Mouse (Mus musculus): ENCODE measurements around the gene Cnpy4.
A peak's percentile ranks its signal among the peaks of the same experiment; 100 is the strongest.
"Not testable (repeated sequence)": the region's sequence is repeated elsewhere in the genome, so short reads cannot be mapped to it uniquely, and the experiment has no call there.

Gene Cnpy4

DNA sequence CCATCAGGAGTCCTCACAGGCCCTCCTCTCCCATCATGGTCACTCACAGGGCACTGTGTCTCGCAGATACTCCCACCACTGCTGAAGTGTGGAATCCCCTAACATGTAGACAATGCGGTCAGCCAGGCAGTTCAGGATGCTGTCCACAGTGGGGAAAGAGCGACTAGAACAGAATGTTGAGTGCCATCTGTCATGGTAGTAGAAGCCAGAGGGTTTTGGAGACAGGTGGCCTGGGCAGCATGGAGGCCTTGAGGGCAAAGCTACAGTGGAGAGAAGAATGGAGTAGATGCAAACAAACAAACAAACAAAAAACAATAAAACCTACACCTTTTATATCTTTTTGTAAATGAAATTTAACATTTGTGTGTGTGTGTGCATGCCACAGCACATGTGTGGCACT, 14.8 kb downstream of the Cnpy4 start:
- DNase-seq (ENCODE audit: low read depth, low spot score), result no peak

DNA sequence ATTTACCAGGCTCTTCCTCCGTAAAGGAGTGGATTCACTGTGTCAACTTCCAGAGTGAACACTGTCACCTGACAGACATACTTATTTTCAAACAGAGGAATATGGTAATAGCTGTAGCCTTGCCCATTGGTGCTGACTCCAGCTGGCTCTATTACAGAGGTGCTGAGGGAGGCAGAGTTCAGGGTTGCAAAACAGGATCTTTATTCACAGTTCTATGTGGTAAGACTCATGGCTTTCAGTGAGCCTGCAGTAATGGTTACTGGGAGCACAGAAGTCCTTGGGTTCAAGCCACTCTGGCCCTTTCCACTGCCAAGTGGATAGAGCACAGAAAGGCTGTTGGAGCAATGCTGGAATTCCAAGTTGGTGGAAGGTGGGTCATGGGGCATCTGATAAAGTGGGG, 20.0 kb downstream of the Cnpy4 start:
- no peak for DNase-seq (ENCODE audit: low read depth, low spot score)

DNA sequence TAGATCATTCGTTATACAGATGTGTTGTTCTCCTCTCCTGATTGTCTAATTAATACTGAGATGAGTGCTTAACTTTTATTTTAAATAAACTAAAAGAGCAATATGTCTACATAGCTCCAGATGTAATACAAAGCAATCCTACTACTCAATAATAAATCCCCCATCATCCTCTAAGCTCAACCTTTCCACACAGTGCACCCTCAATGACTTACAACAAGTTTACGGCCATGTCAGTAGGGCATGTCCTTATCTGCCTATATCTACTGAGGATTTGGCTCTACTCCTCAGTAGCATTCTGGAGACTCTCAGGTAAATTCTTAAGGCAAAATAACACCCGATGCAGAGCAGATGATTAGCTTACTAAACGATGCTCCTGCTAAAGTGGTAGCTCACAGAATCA, 20.6 kb downstream of the Cnpy4 start:
- DNase-seq (ENCODE audit: low read depth, low spot score), result no peak

DNA sequence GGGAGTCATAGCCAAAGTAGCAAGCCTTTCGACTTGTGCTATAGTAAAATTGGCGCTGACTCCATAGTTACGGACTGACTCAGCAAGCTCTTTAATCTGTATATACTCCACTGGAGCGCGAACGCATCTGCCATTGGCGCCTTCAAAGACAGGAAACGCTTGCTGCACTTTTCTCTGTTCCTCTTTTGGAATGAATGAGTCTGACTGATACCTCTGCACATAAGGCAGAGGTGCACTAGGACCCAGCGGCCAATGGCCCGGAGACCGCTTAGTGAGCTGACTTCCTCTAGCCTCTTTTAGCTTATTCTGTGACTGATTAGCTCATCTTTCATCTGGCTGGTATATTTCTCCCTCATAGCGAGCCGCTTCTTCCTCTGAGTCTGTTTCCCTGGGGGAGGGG, 29.3 kb downstream of the Cnpy4 start:
- not testable (repeated sequence) for DNase-seq (ENCODE audit: low read depth, low spot score)

DNA sequence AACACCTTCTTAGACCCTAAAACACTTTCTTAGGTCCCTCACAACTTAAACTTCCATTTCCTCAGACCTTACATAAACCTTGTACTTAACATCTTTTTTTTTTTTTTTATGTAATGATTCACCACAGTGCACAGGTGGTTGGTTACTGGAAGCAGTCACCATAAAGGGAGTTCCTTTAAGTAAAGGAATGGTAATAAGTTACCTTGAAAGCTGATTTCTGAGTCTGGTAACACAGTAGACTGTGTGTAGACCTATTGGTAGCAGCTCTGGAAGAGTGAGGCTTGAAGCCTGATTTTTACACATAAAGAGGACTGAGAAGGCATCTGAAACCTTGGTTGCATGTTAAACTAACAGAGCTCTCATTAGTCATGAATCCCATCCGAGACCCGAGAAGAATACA, 32.6 kb downstream of the Cnpy4 start:
- no peak for DNase-seq (ENCODE audit: low read depth, low spot score)

DNA sequence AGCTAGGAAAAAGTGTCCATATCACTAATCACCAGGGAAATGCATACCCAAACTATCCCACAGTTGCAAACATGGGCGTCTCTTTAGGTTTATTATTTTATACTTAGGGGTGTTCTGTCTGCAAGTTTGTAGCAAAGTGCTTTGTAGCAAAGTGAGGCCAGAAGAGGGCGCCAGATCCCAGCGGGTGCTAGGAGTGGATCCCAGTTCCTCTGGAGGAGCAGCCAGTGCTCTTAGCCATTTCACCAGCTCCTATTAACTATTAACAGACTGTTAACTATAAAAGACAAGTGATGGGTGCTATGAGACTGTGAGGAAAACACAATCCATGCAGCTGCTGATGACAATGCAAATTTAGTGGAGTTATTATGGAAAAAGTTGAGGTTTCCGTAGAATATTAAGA, 34.8 kb downstream of the Cnpy4 start:
- DNase-seq (ENCODE audit: low read depth, low spot score), result peak; percentile 24

DNA sequence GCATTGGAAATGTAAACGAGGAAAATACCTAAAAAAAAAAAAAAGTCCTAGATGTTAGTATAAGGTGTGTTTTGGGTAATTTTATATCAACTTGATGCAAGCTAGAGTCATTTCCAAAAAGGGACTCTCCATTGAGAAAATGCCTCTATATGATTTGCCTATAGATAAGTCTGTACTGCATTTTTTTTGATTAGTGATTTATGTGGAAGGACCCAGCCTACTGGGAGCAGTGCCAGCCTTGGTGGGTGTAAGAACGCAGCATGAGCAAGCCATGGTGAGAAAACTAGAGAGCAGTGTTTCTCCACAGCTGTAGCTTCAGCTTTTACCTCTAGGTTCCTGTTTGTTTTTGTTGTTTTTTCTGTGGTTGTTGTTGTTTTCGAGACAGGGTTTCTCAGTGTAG, 36.0 kb downstream of the Cnpy4 start:
- DNase-seq (ENCODE audit: low read depth, low spot score), result no peak

DNA sequence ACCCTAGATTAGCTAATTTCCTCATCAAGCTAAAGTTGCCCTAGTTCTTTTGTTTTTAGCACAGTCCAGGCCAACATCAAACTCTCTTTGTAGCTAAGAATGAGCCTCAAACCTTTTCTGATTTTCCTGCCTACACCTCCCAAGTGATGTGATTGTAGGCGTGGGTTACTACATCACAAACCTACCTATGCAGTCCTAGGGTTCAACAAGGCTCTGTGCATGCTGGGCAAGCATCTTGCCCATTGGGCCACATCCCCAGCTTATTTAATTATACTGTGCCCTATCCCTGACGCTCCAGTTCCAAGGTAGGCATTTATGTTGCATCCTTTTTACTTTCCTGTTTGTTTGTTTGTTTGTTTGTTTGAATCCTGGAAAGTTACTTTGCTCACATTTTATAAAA, 38.4 kb downstream of the Cnpy4 start, which contains the start of gene Nxpe5:
Gene Nxpe5, plus strand, starts transcription at position 199 of the 400 bp plus-strand sequence.
- no peak for DNase-seq (ENCODE audit: low read depth, low spot score)

DNA sequence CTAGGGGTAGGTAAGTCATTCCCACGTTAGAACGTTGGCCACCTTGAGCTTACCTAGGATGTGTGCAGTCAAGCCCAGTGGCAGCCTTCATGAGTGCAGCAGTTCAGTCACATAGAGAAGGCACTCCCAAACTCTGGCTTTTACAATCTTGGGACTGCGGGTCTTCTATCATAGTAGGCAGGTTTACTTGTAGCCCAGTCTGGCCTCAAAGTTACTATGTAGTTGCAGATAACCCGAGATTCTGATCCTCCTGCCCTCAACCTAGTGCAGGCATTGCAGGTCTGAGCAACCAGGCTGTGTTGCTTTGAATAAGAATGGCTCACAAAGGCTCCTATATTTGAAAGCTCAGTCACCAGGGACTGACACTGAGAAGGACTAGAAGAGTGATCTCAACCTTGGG, 39.2 kb downstream of the Cnpy4 start:
- DNase-seq (ENCODE audit: low read depth, low spot score), result no peak

DNA sequence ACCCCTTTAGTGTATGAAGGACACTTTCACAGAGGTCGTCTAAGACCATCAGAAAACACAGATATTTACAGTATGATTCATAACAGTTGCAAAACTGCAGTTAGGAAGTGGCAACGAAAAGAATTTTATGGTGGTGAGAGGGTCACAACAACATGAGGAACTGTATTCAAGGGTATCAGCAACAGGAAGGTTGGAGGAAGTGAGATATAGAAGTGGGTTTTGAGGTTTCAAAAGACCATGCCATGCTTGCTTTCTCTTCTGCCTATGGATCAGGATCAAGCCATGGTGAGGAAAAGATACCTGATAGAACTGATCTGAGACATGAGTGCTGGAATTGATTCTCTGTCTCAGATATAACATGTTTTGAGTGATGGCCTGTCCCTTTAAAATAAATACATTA, 40.1 kb downstream of the Cnpy4 start:
- peak; percentile 9 for DNase-seq (ENCODE audit: low read depth, low spot score)

DNA sequence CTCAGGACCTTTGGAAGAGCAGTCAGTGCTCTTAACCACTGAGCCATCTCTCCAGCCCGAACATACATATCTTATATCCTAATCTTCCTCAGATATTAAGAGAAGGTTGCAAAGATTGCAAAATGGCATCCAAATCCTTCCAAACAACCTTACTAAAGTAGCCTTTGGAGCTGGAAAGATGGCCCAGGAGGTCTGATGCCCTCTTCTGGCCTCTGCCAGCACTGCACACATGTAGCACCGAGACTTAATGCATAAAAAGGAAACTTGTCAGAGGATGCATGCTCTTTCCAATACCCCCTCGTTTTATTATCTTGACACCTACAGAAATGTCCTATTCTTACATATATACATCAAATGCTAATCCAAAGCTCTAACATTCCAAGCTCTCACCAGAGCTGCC, 40.7 kb downstream of the Cnpy4 start:
- no peak for DNase-seq (ENCODE audit: low read depth, low spot score)

DNA sequence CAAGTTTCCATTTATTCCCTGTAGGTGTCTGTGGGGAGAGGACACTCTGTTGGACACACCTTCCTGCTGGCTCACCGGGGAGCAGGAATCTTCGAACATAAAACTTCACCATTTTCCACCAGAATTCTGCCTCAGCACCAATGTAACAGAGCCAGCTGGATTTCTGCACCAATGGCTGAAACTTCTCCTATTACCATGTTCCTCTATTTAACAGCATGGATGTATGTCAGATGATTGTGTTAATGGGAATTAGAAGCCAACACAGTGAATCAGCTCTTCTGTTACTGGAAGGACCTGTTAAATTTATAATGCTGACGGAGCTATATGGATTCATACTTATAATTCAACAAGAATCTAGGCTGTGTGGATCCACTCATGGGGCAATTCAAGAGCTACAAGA, 42.2 kb downstream of the Cnpy4 start:
- no peak for DNase-seq (ENCODE audit: low read depth, low spot score)

DNA sequence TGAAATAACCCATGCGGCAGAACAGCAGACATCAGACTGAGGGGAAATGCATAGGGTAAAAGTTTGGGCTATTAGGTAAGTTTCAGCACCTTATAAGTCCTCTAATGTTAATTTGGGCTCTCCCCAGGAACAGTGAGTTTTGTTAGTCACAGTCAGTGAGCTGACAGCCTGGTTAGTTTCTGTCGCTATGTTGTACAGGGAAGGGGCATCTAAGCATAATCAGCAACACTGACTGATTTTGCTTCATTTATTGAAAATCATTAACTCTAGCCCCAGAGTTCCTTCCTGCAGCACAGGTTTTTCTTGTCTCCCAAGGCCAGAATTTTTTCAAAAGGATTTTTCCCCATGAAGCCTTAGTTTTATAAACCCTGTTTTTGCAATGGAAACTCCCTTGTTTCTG, 46.5 kb downstream of the Cnpy4 start:
- no peak for DNase-seq (ENCODE audit: low read depth, low spot score)

DNA sequence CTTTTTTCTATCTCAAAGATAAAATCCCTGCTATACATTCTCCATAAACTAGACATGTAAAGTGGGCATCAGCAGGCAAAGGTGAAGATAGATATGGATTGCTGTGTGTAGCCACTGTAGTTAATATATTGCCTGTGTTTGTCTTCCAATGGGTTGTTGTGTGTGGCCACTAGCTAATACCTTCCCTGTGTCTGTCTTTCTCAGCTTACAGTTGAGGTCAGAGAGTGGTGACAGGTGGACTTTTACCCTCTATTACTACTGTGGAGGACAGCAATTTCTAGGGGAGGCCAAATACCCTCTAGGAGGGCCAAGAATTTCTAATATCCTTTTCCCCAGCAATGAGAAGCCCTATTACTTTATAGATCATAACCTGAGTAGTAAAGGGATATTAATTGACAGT, 46.9 kb downstream of the Cnpy4 start:
- DNase-seq (ENCODE audit: low read depth, low spot score), result no peak

DNA sequence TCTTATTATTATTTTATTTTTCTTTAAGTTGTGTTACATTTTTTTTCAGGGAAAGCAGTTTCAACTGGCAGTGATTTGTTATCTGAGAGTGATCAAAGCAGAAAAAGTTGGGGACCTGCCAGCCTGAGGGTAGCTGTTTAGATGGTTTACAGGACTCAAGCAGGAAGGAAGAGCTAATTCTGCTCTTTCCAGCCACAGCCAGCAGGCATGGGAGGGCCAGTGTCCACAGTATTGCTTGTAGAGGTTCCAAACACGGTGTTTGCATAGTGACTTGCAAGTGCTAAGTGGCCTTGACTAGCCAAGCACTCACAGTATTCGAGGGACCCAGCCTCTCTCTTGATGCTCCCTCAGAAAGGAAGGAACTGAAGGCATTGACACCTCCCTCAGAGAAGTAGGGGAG, 54.2 kb downstream of the Cnpy4 start:
- no peak for DNase-seq (ENCODE audit: low read depth, low spot score)

Measured in skeletal muscle tissue, adult 2 months (tissue).